7 mouse cellular contexts compared by ENCODE assay signal in genomic region chr4:55349452-55350218, GRCm38 (mm10). TPM values are rescaled to one million over a fixed set of nuclear protein-coding genes. Genes with fewer than 3 reads are reported as not detected.
DNase-seq lines count a peak whose midpoint lies in the region; ATAC-seq and TF ChIP-seq lines count a peak whose summit lies in the region.

Gene Rad23b, plus strand, starts transcription at chr4:55350043.

- peak within 1 kb of the TSS; percentile 97 for H3K4me3 ChIP-seq in embryonic facial prominence, embryonic 12.5 days
- peak within 1 kb of the TSS; percentile 81 for H3K4me3 ChIP-seq in kidney, adult 2 months (ENCODE audit: insufficient read depth, low read depth, low read length)
- peak within 1 kb of the TSS; percentile 91 for H3K4me3 ChIP-seq in limb, embryonic 12.5 days (replicated peaks)
- H3K4me3 ChIP-seq in midbrain, embryonic 15.5 days = peak within 1 kb of the TSS; percentile 69
- peak within 1 kb of the TSS; percentile 94 for H3K4me3 ChIP-seq in spleen, adult 2 months (ENCODE audit: extremely low read depth, insufficient read depth, insufficient read length)

- WGBS in embryonic facial prominence, embryonic 12.5 days = under 1% methylated on average over 77 of the region's 77 CpGs
- WGBS in kidney, adult 2 months = under 1% methylated on average over 77 of the region's 77 CpGs
- WGBS in limb, embryonic 12.5 days = under 1% methylated on average over 77 of the region's 77 CpGs
- WGBS in midbrain, embryonic 15.5 days = under 1% methylated on average over 76 of the region's 77 CpGs
- WGBS in spleen, adult 2 months = under 1% methylated on average over 76 of the region's 77 CpGs

- no peaks in the 10 kb centered on the region for H3K36me3 ChIP-seq in embryonic facial prominence, embryonic 12.5 days
- H3K36me3 ChIP-seq in kidney, adult 2 months (ENCODE audit: control insufficient read depth, insufficient read depth, low read length) = no peaks in the 10 kb centered on the region
- no peaks in the 10 kb centered on the region for H3K36me3 ChIP-seq in limb, embryonic 12.5 days
- H3K36me3 ChIP-seq in midbrain, embryonic 15.5 days (replicated peaks) = no peaks in the 10 kb centered on the region
- no peaks in the 10 kb centered on the region for H3K36me3 ChIP-seq in spleen, adult 2 months (ENCODE audit: control insufficient read depth, insufficient read depth, low read length)

- ATAC-seq in embryonic facial prominence, embryonic 12.5 days (ENCODE audit: insufficient number of reproducible peaks, insufficient read depth, low FRiP score, low TSS enrichment) = peak; percentile 99
- peak; percentile 97 for ATAC-seq in limb, embryonic 12.5 days (ENCODE audit: insufficient number of reproducible peaks, insufficient read depth, low FRiP score, low TSS enrichment, low read depth)
- peak; percentile 99 for ATAC-seq in midbrain, embryonic 15.5 days (replicated peaks)

- TF ChIP-seq POLR2A in kidney, adult 2 months (IDR thresholded peaks at IDR 0.05; ENCODE audit: low read depth, low read length) = peak; percentile 72
- TF ChIP-seq POLR2A in spleen, adult 2 months (IDR thresholded peaks at IDR 0.05; ENCODE audit: low read depth, low read length) = peak; percentile 90

- TF ChIP-seq CTCF in kidney, adult 2 months (conservative IDR thresholded peaks at IDR 0.05; ENCODE audit: insufficient read depth, insufficient read length, low read depth, low read length) = peak; percentile 15; the same call in 1 of the 2 replicates
- TF ChIP-seq CTCF in spleen, adult 2 months (IDR thresholded peaks at IDR 0.05; ENCODE audit: extremely low read depth, insufficient read depth, insufficient read length, insufficient replicate concordance) = 0 out of 2 replicates have a peak, but pooled peaks have one; percentile 19

- H3K9me3 ChIP-seq in embryonic facial prominence, embryonic 12.5 days = no peaks in the 10 kb centered on the region
- no peaks in the 10 kb centered on the region for H3K9me3 ChIP-seq in limb, embryonic 12.5 days
- no peaks in the 10 kb centered on the region for H3K9me3 ChIP-seq in midbrain, embryonic 15.5 days

- no peaks in the 10 kb centered on the region for H3K27me3 ChIP-seq in embryonic facial prominence, embryonic 12.5 days
- H3K27me3 ChIP-seq in kidney, adult 2 months (replicated peaks; ENCODE audit: control insufficient read depth, insufficient read depth, low read length) = no peaks in the 10 kb centered on the region
- no peaks in the 10 kb centered on the region for H3K27me3 ChIP-seq in limb, embryonic 12.5 days
- H3K27me3 ChIP-seq in midbrain, embryonic 15.5 days (replicated peaks) = no peaks in the 10 kb centered on the region
- H3K27me3 ChIP-seq in spleen, adult 2 months (ENCODE audit: control insufficient read depth, insufficient read depth, low read length) = no peaks in the 10 kb centered on the region

- H3K4me2 ChIP-seq in embryonic facial prominence, embryonic 12.5 days (replicated peaks) = peak within 1 kb of the TSS; percentile 64
- H3K4me2 ChIP-seq in limb, embryonic 12.5 days = peak within 1 kb of the TSS; percentile 72
- peak within 1 kb of the TSS; percentile 68 for H3K4me2 ChIP-seq in midbrain, embryonic 15.5 days

- H3K4me1 ChIP-seq in embryonic facial prominence, embryonic 12.5 days = peaks cover 15% of the 10 kb centered on the region
- peaks cover 3% of the 10 kb centered on the region; the same call in 1 of the 2 replicates for H3K4me1 ChIP-seq in kidney, adult 2 months (ENCODE audit: control insufficient read depth, insufficient read depth, low read length)
- peaks cover 13% of the 10 kb centered on the region for H3K4me1 ChIP-seq in limb, embryonic 12.5 days (replicated peaks)
- peaks cover 32% of the 10 kb centered on the region for H3K4me1 ChIP-seq in midbrain, embryonic 15.5 days
- H3K4me1 ChIP-seq in spleen, adult 2 months (ENCODE audit: control insufficient read depth, insufficient read depth, insufficient read length) = peaks cover 6% of the 10 kb centered on the region

- peak within 1 kb of the TSS; percentile 94 for H3K9ac ChIP-seq in embryonic facial prominence, embryonic 12.5 days
- H3K9ac ChIP-seq in limb, embryonic 12.5 days (replicated peaks) = peak within 1 kb of the TSS; percentile 93
- H3K9ac ChIP-seq in midbrain, embryonic 15.5 days = peak within 1 kb of the TSS; percentile 83

- peak within 1 kb of the TSS; percentile 95 for H3K27ac ChIP-seq in embryonic facial prominence, embryonic 12.5 days
- peak within 1 kb of the TSS; percentile 78 for H3K27ac ChIP-seq in kidney, adult 2 months (ENCODE audit: insufficient read depth, low read depth, low read length)
- H3K27ac ChIP-seq in limb, embryonic 12.5 days = peak within 1 kb of the TSS; percentile 94
- H3K27ac ChIP-seq in midbrain, embryonic 15.5 days = peak within 1 kb of the TSS; percentile 94
- H3K27ac ChIP-seq in spleen, adult 2 months (ENCODE audit: insufficient read depth, low read length) = peak within 1 kb of the TSS; percentile 91

- peak; percentile 100 for DNase-seq in adrenal gland, postnatal 25 days
- DNase-seq in heart, adult 18-20 months = peak; percentile 100
- DNase-seq in kidney, adult 2 months = peak; percentile 100
- DNase-seq in spleen, adult 2 months (ENCODE audit: low read depth in 1 of 2, low spot score in 2 of 2) = peak; percentile 95 to 100

RNA-seq across cellular contexts. Expression of gene Rad23b, which starts in this region (rescaled TPM):
- total RNA-seq in adrenal gland, postnatal 25 days (2021) = 123 and 152 TPM in 2 replicates
- polyA plus RNA-seq in embryonic facial prominence, embryonic 12.5 days (2016; fragmentation: Nextera tagmentation; extraction: Ambion mirVana) = 104 and 105 TPM in 2 replicates
- total RNA-seq in heart, adult 18-20 months (2021) = 100 to 1,000 TPM; 113 to 115 TPM
- polyA plus RNA-seq in kidney, adult 2 months (2012; rRNA removed) = 140 and 202 TPM in 2 replicates
- polyA plus RNA-seq in limb, embryonic 12.5 days (2016; fragmentation: Nextera tagmentation; extraction: Ambion mirVana) = 95.5 and 101 TPM in 2 replicates
- polyA plus RNA-seq in midbrain, embryonic 15.5 days (2015; fragmentation: Nextera tagmentation; extraction: Ambion mirVana) = 90.9 and 92.2 TPM in 2 replicates
- 119 and 243 TPM in 2 replicates for polyA plus RNA-seq in spleen, adult 2 months (2012; rRNA removed)

Comparison
In these comparisons a context has a peak if more than half of its experiments do, and no peak if none do; other contexts are left out.
1. Peak in every context shown above with its lines: DNase-seq, ATAC-seq, H3K4me3 ChIP-seq and H3K27ac ChIP-seq.